Mouse (Mus musculus) MN1 (cell line): ENCODE results near the gene Ogt.
A peak's percentile ranks its signal among the peaks of the same experiment; 100 is the strongest.

ENCODE experiments used
- DNase-seq: peaks from one replicate; pipeline ENCODE4 v3.0.0-alpha.2; 2016; ENCODE audit warnings: low spot score

The Ogt gene

DNA sequence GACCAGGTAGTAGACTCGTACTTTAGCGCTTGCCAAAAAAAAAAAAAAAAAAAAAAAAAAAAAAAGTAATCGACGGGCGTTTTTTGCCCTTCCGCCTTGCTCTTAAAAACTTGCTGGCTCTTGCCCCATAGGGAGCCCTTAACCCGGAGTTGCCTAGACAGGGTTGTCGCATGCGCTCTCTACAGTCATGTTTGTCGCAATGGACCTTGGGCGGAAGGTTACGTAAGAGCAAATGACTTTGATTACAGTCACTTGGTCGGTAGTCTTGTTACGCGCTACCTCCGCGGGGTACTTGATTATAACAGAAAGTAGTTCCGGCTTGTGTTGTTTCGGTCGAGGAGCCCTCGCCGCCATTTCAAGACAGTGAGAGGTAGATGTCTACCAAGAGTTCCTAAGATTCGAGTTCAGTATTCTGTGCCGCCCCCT, at the start of gene Ogt:
Gene Ogt (plus strand): TSS at position 320 of the 426 bp plus-strand sequence.
- peak; percentile 95 for DNase-seq

DNA sequence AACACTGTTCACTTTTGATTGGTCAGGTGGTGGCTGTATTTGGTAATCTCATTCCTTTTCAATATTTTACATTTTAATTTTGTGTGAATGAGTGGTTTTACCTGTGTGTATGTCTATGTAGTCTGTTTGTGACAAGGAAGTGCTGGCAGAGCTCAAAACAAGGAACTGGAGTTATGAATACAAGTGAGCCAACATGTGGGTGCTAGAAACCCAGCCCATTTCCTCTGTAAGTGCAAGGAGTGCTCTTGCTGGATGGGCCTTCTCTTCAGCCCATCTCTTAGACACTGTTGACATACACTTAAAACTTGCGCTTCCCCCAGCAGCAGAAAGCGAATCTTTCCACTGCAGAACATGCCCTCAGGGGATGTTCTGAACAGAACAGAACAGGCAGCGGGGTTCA, 23.7 kb upstream of the Ogt start:
- DNase-seq, result no peak

DNA sequence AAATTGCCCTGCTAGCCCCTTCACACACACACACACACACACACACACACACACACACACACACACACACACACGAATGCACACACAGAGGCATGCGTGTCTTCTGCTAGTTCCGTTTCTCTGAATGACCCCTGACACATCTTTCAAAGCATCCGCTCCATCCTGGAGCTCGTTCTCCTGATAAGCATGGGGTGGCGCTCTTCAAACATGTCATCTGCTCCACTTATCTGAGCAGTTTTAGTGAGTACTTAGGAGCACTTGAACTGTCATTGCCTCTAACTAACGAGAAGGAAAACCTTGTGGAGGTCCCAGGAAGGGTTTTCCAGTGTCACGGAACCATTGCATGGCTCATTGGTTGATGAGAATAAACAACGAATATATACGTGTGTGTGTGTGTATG, 22.0 kb upstream of the Ogt start:
- no peak for DNase-seq

- peak; percentile 52 for DNase-seq
These were observed 19.5 kb upstream of the Ogt start for GRCm38 (mm10) chrX:101620317-101620716.

DNA sequence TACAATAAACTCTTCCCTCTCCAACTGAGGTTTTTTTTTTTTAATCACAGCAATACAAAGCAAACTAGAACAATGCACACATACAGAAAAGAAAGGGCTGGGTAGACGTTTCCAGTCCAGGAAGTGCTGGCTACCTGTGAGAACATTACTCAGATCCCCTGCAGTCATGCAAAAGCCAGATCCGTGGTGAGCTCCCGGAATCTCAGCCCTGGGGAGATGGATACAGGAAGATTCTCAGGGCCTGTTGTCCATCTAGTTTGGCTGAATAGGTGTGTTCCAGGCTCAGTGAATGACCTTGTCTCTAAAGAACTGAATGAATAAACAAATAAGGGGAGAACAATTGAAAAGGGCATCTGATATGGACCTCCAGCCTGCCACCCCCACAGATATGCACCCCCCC, 17.3 kb upstream of the Ogt start:
- no peak for DNase-seq

DNA sequence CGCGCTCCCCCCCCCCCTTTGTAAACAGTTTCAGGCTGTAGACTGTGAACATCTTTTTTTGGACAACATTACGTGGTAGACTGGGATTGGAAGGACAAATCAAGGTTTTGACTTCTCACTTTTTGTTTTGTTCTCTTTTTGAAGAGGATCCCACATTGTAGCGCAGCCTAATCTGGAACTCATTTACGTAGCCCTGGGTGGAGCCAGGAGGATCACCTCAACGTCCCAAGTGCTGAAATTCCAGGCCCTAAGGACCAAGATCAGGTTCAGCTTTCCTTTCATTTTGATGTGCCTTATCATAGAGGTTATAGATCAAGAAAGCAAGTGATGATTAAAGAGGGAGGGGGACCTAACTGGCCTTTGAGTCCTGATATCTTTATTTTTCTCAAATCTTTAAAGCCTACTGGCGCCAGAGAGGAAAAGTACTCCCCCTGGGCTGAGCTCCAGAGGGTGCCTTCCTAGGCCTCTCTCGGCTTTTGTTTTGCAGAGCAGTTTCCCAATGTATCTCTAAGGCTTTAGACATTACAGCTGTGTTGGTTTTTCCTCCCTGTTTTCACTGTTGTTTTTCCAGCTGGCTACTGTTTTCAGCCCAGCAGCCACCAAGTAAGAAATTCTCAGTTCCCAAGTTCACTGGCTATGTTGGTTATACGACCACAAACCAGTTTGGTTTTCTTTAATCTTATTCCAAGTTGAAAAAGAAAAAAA, 2.9 kb upstream of the Ogt start:
- DNase-seq, result no peak

- DNase-seq, result no peak
These were observed 1.0 kb upstream of the Ogt start for GRCm38 (mm10) chrX:101638856-101639255.

DNA sequence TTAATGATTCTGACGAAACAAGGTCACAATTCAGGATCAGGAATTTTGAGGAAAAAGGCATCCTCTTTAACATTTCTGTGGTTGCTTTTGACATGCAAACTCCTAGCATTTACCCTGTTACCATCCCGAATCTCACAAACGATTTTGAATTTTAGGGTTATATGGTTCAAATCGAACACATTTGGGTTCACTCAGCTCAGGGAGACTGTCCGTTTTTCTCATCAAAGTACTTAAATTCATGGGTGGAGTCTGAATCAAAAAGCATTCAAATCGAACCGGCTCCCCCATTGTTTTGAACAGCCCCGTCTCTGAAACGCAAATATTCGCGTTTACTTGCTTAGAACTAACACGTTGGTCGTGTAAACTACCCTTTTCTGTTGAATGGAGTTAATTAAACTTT, 554 bp upstream of the Ogt start:
- peak; percentile 26 for DNase-seq

GRCm38 (mm10) chrX:101640194-101641160, 617 bp downstream of the Ogt start:
- peak; percentile 22 for DNase-seq

- no peak for DNase-seq
These were observed 1.3 kb downstream of the Ogt start for GRCm38 (mm10) chrX:101641161-101641530.

DNA sequence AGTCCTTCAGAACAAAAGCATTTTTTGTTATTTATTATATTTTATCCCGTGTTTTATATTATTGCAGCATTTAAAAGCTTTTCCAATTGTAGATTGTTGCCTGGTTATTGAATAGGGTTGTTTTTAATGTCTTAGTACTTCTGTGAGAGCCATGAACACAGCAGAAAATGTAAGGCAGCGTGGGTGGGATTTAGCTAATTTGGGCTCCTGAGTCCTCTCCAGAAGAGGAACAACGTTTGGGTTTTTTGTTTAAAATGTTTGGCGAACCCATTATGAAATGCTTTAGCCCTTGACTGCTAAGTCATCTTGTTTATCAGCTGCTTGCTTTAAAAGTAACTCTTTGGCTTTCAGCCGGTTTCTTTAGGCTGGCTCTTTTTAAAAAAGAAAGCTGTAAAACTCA, 2.2 kb downstream of the Ogt start:
- DNase-seq, result no peak

DNA sequence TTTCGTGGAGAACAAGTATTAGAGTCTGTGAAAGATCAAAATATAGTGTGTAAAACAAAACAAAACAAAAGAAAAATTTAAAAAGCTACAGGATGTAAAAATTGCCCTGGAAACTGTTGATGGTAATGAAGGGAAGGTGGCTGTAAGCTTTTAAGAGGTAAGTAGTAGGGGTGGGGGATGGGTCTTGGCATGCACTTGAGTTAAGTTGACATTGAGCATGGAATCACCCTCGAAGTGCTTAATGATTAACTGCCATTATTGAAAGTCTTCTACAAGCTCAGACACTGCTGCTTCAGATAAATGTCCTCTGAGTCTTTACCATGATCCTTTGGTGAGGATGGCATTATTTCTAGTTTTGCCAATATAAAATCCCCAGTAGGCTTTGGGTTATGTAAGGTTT, 5.4 kb downstream of the Ogt start:
- no peak for DNase-seq

DNA sequence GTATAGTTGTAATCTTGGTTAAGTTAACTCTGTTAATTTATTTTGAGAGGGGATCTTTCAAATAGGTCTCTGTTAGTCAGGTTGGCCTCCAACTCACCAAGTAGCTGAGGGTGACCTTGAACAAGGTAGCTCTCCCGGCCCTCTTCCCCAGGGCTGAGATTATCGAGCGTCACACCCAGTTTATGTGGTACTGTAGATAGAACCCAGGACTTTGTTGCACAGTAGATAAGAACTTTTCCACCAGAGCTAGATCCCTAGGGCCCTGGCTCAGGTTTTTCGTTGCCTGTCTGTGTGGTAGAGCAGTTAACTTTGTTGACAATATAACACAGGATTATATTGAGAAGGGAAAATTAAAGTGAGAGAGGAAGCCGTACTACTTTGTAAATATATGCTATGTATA, 6.8 kb downstream of the Ogt start:
- no peak for DNase-seq

- DNase-seq, result no peak
These were observed 55.8 kb downstream of the Ogt start for GRCm38 (mm10) chrX:101695686-101696085.

GRCm38 (mm10) chrX:101697537-101697936, 57.7 kb downstream of the Ogt start:
- DNase-seq, result no peak

DNA sequence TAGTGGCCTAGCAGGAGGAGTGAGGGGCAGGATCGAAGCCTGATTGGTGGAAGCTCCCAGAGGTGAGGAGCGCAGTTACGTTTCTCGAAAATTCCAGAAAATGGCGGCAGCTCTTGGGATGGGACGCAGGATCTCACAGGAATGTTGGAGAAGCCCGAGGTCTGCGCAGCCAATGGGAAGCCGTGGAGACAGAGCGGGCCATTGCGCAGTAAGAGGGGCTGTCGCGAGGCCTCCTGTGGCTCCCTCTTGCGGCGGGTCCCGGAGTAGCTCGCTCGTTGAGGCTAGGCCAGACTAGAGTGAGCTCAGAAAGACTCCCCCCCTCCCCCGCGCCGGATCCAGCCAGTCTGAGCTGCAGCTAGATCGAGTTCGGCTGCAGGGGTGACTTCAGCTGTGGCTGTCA, 58.4 kb downstream of the Ogt start:
- DNase-seq, result no peak

DNA sequence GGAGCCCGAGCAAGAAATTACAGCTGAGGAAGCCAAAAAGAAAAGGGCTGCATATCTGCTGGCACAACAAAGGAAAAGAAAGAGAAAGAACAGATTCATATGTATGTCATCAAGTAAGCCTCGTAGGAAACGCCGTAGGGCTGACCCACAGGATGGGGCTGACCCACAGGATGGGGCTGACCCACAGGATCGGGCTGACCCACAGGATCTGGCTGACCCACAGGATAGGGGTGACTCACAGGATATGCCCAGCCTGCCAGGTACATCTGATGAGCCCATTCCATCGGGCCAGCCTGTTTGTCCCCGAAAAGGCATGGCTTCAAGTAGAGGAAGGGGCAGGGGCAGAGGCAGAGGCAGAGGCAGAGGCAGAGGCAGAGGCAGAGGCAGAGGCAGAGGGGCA, 65.3 kb downstream of the Ogt start:
- DNase-seq, result no peak

- DNase-seq, result no peak
These were observed 80.5 kb downstream of the Ogt start for GRCm38 (mm10) chrX:101720401-101720800.

- DNase-seq, result no peak
These were observed 90.2 kb downstream of the Ogt start for GRCm38 (mm10) chrX:101730010-101730409.

DNA sequence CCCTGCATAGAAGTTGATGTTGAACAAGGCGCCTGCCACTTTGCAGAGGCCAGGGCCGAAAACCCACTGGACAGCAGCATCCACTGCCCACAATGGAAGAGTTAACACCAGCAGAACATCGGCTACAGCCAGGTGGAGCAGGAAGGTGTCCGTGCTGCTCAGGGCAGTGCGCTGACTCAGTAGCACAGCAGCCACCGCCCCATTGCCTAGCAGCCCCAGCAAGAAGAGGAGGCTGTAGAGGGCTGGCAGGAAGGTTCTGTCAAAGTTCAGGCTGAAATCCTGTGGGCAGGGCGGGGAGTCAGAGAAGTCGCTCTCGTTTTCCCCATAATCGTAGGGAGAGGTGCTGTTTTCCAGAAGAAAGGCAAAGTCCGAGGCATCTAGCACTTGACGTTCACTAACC, 92.8 kb downstream of the Ogt start:
- DNase-seq, result no peak

DNA sequence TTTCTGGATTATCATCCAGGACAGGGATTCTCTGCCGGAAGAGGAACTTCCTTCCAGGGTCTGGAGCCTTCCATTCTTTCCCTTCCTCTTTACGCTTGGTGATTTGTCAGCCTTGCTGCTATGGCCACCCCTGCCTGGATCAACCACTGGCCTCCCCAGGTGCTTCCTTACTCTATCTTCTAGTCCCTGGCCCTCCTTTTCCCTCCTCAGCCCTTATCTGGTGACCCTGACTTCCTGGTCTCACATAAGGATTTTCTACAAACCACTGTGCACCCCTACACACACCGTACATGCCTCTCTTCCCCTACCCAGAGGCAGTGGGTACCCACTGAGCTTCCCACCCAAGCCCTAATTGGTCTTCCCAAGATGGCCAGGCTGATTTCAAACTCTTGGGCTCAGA, 93.4 kb downstream of the Ogt start:
- no peak for DNase-seq

- DNase-seq, result peak; percentile 32
These were observed 94.0 kb downstream of the Ogt start, which contains the start of gene Cxcr3 for GRCm38 (mm10) chrX:101733828-101734319. TSS of gene Cxcr3 (minus strand) at chrX:101734269.
